In the genomic region with DNA sequence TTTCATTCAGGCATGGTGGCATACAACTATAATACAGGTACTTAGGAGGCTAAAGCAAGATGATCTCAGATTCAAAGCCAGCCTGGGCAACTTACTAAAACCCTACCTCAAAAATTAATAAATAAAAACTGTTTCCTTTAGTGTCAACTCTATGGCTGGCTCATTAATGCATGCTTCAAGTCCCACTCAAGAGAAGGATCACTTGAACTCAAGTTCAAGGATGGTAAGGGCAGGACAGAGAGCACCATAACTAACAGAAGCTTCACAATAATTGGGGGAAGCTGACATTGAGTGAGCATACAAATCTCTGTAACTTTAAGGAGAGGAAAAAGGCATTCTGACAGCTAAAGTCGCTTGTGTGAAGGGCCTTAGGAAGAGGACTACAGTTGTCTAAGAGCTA, we compare ENCODE assay signal across 24 mouse cellular contexts. TPM values are rescaled to one million over a fixed set of nuclear protein-coding genes. Genes with fewer than 3 reads are reported as not detected.
DNase-seq lines count a peak whose midpoint lies in the region; ATAC-seq and TF ChIP-seq lines count a peak whose summit lies in the region.
"Had no signal": no experiment of that assay in that cellular context is flagged by ENCODE, and none has a peak within 500 bp of the region (broad histone marks: within the 10 kb centered on the region; RNA-seq: fewer than 3 reads in every experiment).

No protein-coding gene starts in this region.

- no peak overlapping the region for H3K4me3 ChIP-seq in kidney, adult 2 months (ENCODE audit: insufficient read depth, low read depth, low read length)
- no peak overlapping the region for H3K4me3 ChIP-seq in kidney, embryonic 14.5 days (ENCODE audit: low read length)
- H3K4me3 ChIP-seq in liver, adult 2 months (ENCODE audit: insufficient read depth, low read depth, low read length) = no peak overlapping the region
- no peak overlapping the region for H3K4me3 ChIP-seq in liver, postnatal 0 days (ENCODE audit: low read depth, low read length)
- H3K4me3 ChIP-seq: embryonic facial prominence, embryonic 10.5 days; embryonic facial prominence, embryonic 13.5 days; erythroblast, embryonic 14.5 days; forebrain, embryonic 12.5 days; forebrain, embryonic 15.5 days; hindbrain, embryonic 12.5 days; hindbrain, embryonic 15.5 days had no signal

- no peaks in the 10 kb centered on the region for H3K27me3 ChIP-seq in kidney, adult 2 months (replicated peaks; ENCODE audit: control insufficient read depth, insufficient read depth, low read length)
- H3K27me3 ChIP-seq in kidney, embryonic 14.5 days (ENCODE audit: control insufficient read depth, insufficient read depth, low read length) = no peaks in the 10 kb centered on the region
- H3K27me3 ChIP-seq in liver, adult 2 months (ENCODE audit: control insufficient read depth, insufficient read depth, low read length) = no peaks in the 10 kb centered on the region
- no peaks in the 10 kb centered on the region for H3K27me3 ChIP-seq in liver, postnatal 0 days (ENCODE audit: insufficient read depth, low read length)
- H3K27me3 ChIP-seq: embryonic facial prominence, embryonic 13.5 days; forebrain, embryonic 12.5 days; forebrain, embryonic 15.5 days; hindbrain, embryonic 12.5 days; hindbrain, embryonic 15.5 days had no signal

- no peak for TF ChIP-seq EP300 in liver, postnatal 0 days (IDR thresholded peaks at IDR 0.05; ENCODE audit: low read depth)

- no peaks in the 10 kb centered on the region for H3K36me3 ChIP-seq in kidney, adult 2 months (ENCODE audit: control insufficient read depth, insufficient read depth, low read length)
- no peaks in the 10 kb centered on the region for H3K36me3 ChIP-seq in kidney, embryonic 14.5 days (ENCODE audit: control insufficient read depth, insufficient read depth, low read length)
- no peaks in the 10 kb centered on the region for H3K36me3 ChIP-seq in liver, adult 2 months (ENCODE audit: control insufficient read depth, insufficient read depth, low read length)
- H3K36me3 ChIP-seq in liver, postnatal 0 days (replicated peaks; ENCODE audit: insufficient read depth, low read length) = no peaks in the 10 kb centered on the region
- H3K36me3 ChIP-seq: embryonic facial prominence, embryonic 10.5 days; embryonic facial prominence, embryonic 13.5 days; forebrain, embryonic 12.5 days; forebrain, embryonic 15.5 days; hindbrain, embryonic 12.5 days; hindbrain, embryonic 15.5 days had no signal

- H3K4me2 ChIP-seq in kidney, embryonic 14.5 days (replicated peaks; ENCODE audit: low read depth, low read length) = no peak overlapping the region
- H3K4me2 ChIP-seq in liver, postnatal 0 days (ENCODE audit: low read depth, low read length) = no peak overlapping the region
- H3K4me2 ChIP-seq: embryonic facial prominence, embryonic 13.5 days; forebrain, embryonic 12.5 days; forebrain, embryonic 15.5 days; heart, embryonic 11.5 days; hindbrain, embryonic 12.5 days; hindbrain, embryonic 15.5 days had no signal

- TF ChIP-seq POLR2A in kidney, adult 2 months (IDR thresholded peaks at IDR 0.05; ENCODE audit: low read depth, low read length) = no peak
- TF ChIP-seq POLR2A in liver, adult 2 months (IDR thresholded peaks at IDR 0.05; ENCODE audit: extremely low read depth, insufficient read depth, low read length) = no peak

- no peak for TF ChIP-seq CTCF in kidney, adult 2 months (conservative IDR thresholded peaks at IDR 0.05; ENCODE audit: insufficient read depth, insufficient read length, low read depth, low read length)
- TF ChIP-seq CTCF in liver, adult 2 months (IDR thresholded peaks at IDR 0.05; ENCODE audit: low read depth, low read length) = no peak
- TF ChIP-seq CTCF in liver, postnatal 0 days (IDR thresholded peaks at IDR 0.05; ENCODE audit: low read depth) = no peak

- no peak for ATAC-seq in kidney, embryonic 14.5 days (ENCODE audit: low FRiP score, low TSS enrichment)
- ATAC-seq in liver, postnatal 0 days = no peak
- ATAC-seq: forebrain, embryonic 15.5 days had no signal

- H3K4me1 ChIP-seq in kidney, adult 2 months (ENCODE audit: control insufficient read depth, insufficient read depth, low read length) = peaks cover 31% of the 10 kb centered on the region; the same call in 1 of the 2 replicates
- H3K4me1 ChIP-seq in kidney, embryonic 14.5 days (ENCODE audit: control insufficient read depth, insufficient read depth, low read length) = 0 out of 2 replicates have a peak, but pooled peaks cover 3% of the 10 kb centered on the region
- H3K4me1 ChIP-seq in liver, adult 2 months (ENCODE audit: control insufficient read depth, insufficient read depth, low read length) = peaks cover 12% of the 10 kb centered on the region
- H3K4me1 ChIP-seq in liver, postnatal 0 days (ENCODE audit: insufficient read depth) = peaks cover 11% of the 10 kb centered on the region
- H3K4me1 ChIP-seq: embryonic facial prominence, embryonic 10.5 days; embryonic facial prominence, embryonic 13.5 days had no signal

- H3K79me2 ChIP-seq in liver, adult 2 months (ENCODE audit: control insufficient read depth, insufficient read depth, low read length) = peaks cover 44% of the 10 kb centered on the region

- WGBS in kidney, adult 2 months = 38% methylated on average over 1 of the region's 1 CpGs
- 75% methylated on average over 1 of the region's 1 CpGs for WGBS in kidney, embryonic 14.5 days
- 74% methylated on average over 1 of the region's 1 CpGs for WGBS in liver, adult 2 months
- WGBS in liver, postnatal 0 days (ENCODE audit: insufficient replicate concordance) = 75% methylated on average over 1 of the region's 1 CpGs

- no peak for DNase-seq in kidney, adult 2 months
- DNase-seq in liver, adult 2 months (ENCODE audit: extremely low read depth, low read depth, low spot score) = no peak
- DNase-seq in liver, postnatal 0 days = no peak
- peak; percentile 67 for DNase-seq in lung, postnatal 36 days
- no peak for DNase-seq in lung, postnatal 14 days
- DNase-seq in spleen, postnatal 10 days (ENCODE audit: low spot score in 2 of 2) = no peak
- DNase-seq: adrenal gland, adult 8-10 months; adrenal gland, postnatal 25 days; cerebellum, adult 11-12 months; cerebellum, adult 8-10 months; cerebellum, postnatal 10 days; cerebellum, postnatal 36 days; embryo, embryonic 11 days; gastrocnemius, postnatal 10 days; heart, adult 11 months had no signal

- H3K27ac ChIP-seq in kidney, adult 2 months (ENCODE audit: insufficient read depth, low read depth, low read length) = peak overlapping the region; percentile 94
- no peak overlapping the region for H3K27ac ChIP-seq in kidney, embryonic 14.5 days (ENCODE audit: low read depth, low read length)
- H3K27ac ChIP-seq in liver, adult 2 months (replicated peaks; ENCODE audit: insufficient read depth, low read depth, low read length) = 0 out of 2 replicates have a peak overlapping the region, but pooled peaks have one; percentile 29
- H3K27ac ChIP-seq in liver, postnatal 0 days (ENCODE audit: low read depth) = no peak overlapping the region
- H3K27ac ChIP-seq: embryonic facial prominence, embryonic 10.5 days; embryonic facial prominence, embryonic 13.5 days; forebrain, embryonic 12.5 days; forebrain, embryonic 15.5 days; hindbrain, embryonic 12.5 days; hindbrain, embryonic 15.5 days had no signal

- no peaks in the 10 kb centered on the region for H3K9me3 ChIP-seq in kidney, embryonic 14.5 days (ENCODE audit: control insufficient read depth, low read length)
- H3K9me3 ChIP-seq in liver, postnatal 0 days (ENCODE audit: low read length) = no peaks in the 10 kb centered on the region
- H3K9me3 ChIP-seq: embryonic facial prominence, embryonic 10.5 days; embryonic facial prominence, embryonic 13.5 days; forebrain, embryonic 12.5 days; forebrain, embryonic 15.5 days; hindbrain, embryonic 12.5 days; hindbrain, embryonic 15.5 days had no signal

- H3K9ac ChIP-seq in kidney, embryonic 14.5 days (ENCODE audit: low read depth, low read length) = no peak overlapping the region
- no peak overlapping the region for H3K9ac ChIP-seq in liver, adult 2 months (ENCODE audit: low read depth, low read length)
- no peak overlapping the region for H3K9ac ChIP-seq in liver, postnatal 0 days (replicated peaks)
- H3K9ac ChIP-seq: embryonic facial prominence, embryonic 13.5 days; forebrain, embryonic 12.5 days; forebrain, embryonic 15.5 days; hindbrain, embryonic 12.5 days; hindbrain, embryonic 15.5 days had no signal

RNA-seq across cellular contexts. Expression of gene Kpna4, which starts 13.0 kb away (rescaled TPM):
- polyA plus RNA-seq in kidney, adult 2 months (2012; rRNA removed) = 8.6 and 11.3 TPM in 2 replicates
- polyA plus RNA-seq in kidney, embryonic 14.5 days (2014; fragmentation: Nextera tagmentation; extraction: Ambion mirVana) = 27.6 and 41.6 TPM in 2 replicates
- 10.7 TPM in 2 replicates for total RNA-seq in liver, adult 2 months (2014; rRNA removed)
- 5.3 and 5.9 TPM in 2 replicates for polyA plus RNA-seq in liver, adult 2 months (2012; rRNA removed)
- polyA plus RNA-seq in liver, postnatal 0 days (2015; fragmentation: Nextera tagmentation; extraction: Ambion mirVana) = 9.0 and 10.1 TPM in 2 replicates

Comparison
In these comparisons a context has a peak if more than half of its experiments do, and no peak if none do; other contexts are left out.
1. H3K27ac ChIP-seq: peak in kidney, adult 2 months (single experiment) and liver, adult 2 months (single experiment); none in kidney, embryonic 14.5 days (single experiment) and liver, postnatal 0 days (single experiment).